Mouse (Mus musculus) neural tube, embryonic 15.5 days (tissue): ENCODE data around the gene B430305J03Rik. TPM values are rescaled to one million over a fixed set of nuclear protein-coding genes. Genes with fewer than 3 reads are reported as not detected.

ENCODE experiments used
- ATAC-seq: fragments of 200-750 bp; cut with Nextera tagmentation; 2 replicates; pipeline ENCODE4 v1.8.0; 2017; ENCODE audit warnings: mild to moderate bottlenecking, moderate TSS enrichment, moderate library complexity; ENCODE audit not compliant: low FRiP score
- H3K27ac ChIP-seq: fragments of 300-500 bp; sonication (generic); replicated peaks from 2 replicates; pipeline ENCODE4 v1.5.1; 2015; ENCODE audit warnings: mild to moderate bottlenecking, inconsistent platforms
- H3K27me3 ChIP-seq: fragments of 300-500 bp; sonication (generic); replicated peaks from 2 replicates; pipeline ENCODE4 v1.6.1; 2015; ENCODE audit warnings: inconsistent platforms
- H3K36me3 ChIP-seq: fragments of 300-500 bp; sonication (generic); 2 replicates; pipeline ENCODE4 v1.6.1; 2015; ENCODE audit warnings: inconsistent platforms
- H3K4me1 ChIP-seq: fragments of 300-500 bp; sonication (generic); 2 replicates; pipeline ENCODE4 v1.6.1; 2015; ENCODE audit warnings: inconsistent platforms
- H3K4me2 ChIP-seq: fragments of 300-500 bp; sonication (generic); 2 replicates; pipeline ENCODE4 v1.6.1; 2015; ENCODE audit warnings: inconsistent platforms, mild to moderate bottlenecking, moderate library complexity
- H3K4me3 ChIP-seq: fragments of 300-500 bp; sonication (generic); replicated peaks from 2 replicates; pipeline ENCODE4 v1.5.1; 2015; ENCODE audit warnings: mild to moderate bottlenecking, inconsistent platforms
- H3K9ac ChIP-seq: fragments of 300-500 bp; sonication (generic); replicated peaks from 2 replicates; pipeline ENCODE4 v1.6.1; 2015; ENCODE audit warnings: mild to moderate bottlenecking, inconsistent platforms
- H3K9me3 ChIP-seq: fragments of 300-500 bp; sonication (generic); replicated peaks from 2 replicates; pipeline ENCODE4 v1.6.1; 2016; ENCODE audit warnings: inconsistent platforms
- WGBS: fragments of 180-500 bp; shearing (Covaris S2); methylation state at CpG from one replicate; pipeline ENCODE4 v1.1.7; 2015; ENCODE audit warnings: mixed read lengths; 5-methylcytosine and 5-hydroxymethylcytosine counted together
- polyA plus RNA-seq: library from polyadenylated mRNA; unstranded; fragments of >200 nt; fragmentation: Nextera tagmentation; extraction: Ambion mirVana; gene quantifications from 2 replicates; pipeline ENCODE4 v1.2.1, GENCODE M21; 2015

Gene B430305J03Rik
- not detected in 2 replicates for polyA plus RNA-seq

- no peak for ATAC-seq
- peak within 1 kb of the TSS; percentile 96 for H3K4me2 ChIP-seq
- no peaks in the 10 kb centered on the region for H3K27me3 ChIP-seq
- 1% methylated on average over 10 of the region's 10 CpGs for WGBS
- H3K4me3 ChIP-seq = peak within 1 kb of the TSS; percentile 92
- H3K4me1 ChIP-seq = peaks cover 33% of the 10 kb centered on the region
- no peaks in the 10 kb centered on the region for H3K9me3 ChIP-seq
- peak within 1 kb of the TSS; percentile 86 for H3K9ac ChIP-seq
- no peaks in the 10 kb centered on the region for H3K36me3 ChIP-seq
- peak within 1 kb of the TSS; percentile 89 for H3K27ac ChIP-seq
Measured at GRCm38 (mm10) chr3:61365779-61366373, at the start of gene B430305J03Rik. B430305J03Rik (minus strand) TSS chr3:61365951.

DNA sequence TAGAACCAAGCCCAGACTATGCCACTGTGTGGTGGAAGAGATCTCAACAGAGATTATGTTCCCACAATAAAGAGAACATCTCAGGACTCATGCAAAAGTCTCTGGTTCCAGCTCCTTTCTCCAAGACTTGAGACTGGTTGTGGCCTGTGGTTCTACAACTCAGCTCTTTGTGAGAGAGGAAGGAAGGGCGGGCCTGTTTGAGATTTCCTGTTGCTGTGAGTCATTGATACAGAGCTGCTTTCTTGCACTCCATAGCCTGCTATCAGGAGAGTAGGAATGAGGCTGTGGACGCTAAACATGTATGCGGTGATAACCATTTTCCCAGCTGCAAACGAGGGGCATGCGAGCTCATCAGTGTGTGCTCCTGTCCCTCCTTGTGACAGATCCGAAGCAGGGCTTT, 43.9 kb upstream of the B430305J03Rik start:
- H3K27ac ChIP-seq = no peak overlapping the region
- H3K36me3 ChIP-seq = no peaks in the 10 kb centered on the region
- no peak overlapping the region for H3K4me2 ChIP-seq
- 90% methylated on average over 6 of the region's 6 CpGs for WGBS
- no peak overlapping the region for H3K4me3 ChIP-seq
- no peaks in the 10 kb centered on the region for H3K9me3 ChIP-seq
- H3K4me1 ChIP-seq = no peaks in the 10 kb centered on the region
- ATAC-seq = no peak
- no peak overlapping the region for H3K9ac ChIP-seq
- no peaks in the 10 kb centered on the region for H3K27me3 ChIP-seq

GRCm38 (mm10) chr3:61406921-61407320, 41.2 kb upstream of the B430305J03Rik start:
- Histone ChIP-seq H3K36me3 (no peaks in the 10 kb centered on the region), H3K27ac (no peak overlapping the region), H3K4me2 (no peak overlapping the region), H3K4me3 (no peak overlapping the region), H3K9ac (no peak overlapping the region), H3K9me3 (no peaks in the 10 kb centered on the region), H3K4me1 (no peaks in the 10 kb centered on the region), H3K27me3 (no peaks in the 10 kb centered on the region)
- ATAC-seq = no peak
- WGBS = 85% methylated on average over 4 of the region's 4 CpGs

- no peaks in the 10 kb centered on the region for H3K9me3 ChIP-seq
- no peak for ATAC-seq
- no peaks in the 10 kb centered on the region for H3K4me1 ChIP-seq
- no peaks in the 10 kb centered on the region for H3K36me3 ChIP-seq
- no peaks in the 10 kb centered on the region for H3K27me3 ChIP-seq
- no peak overlapping the region for H3K27ac ChIP-seq
- H3K4me2 ChIP-seq = no peak overlapping the region
- WGBS = 69% methylated on average over 1 of the region's 1 CpGs
- H3K9ac ChIP-seq = no peak overlapping the region
- H3K4me3 ChIP-seq = no peak overlapping the region
Measured at GRCm38 (mm10) chr3:61400823-61401387, 35.2 kb upstream of the B430305J03Rik start.

DNA sequence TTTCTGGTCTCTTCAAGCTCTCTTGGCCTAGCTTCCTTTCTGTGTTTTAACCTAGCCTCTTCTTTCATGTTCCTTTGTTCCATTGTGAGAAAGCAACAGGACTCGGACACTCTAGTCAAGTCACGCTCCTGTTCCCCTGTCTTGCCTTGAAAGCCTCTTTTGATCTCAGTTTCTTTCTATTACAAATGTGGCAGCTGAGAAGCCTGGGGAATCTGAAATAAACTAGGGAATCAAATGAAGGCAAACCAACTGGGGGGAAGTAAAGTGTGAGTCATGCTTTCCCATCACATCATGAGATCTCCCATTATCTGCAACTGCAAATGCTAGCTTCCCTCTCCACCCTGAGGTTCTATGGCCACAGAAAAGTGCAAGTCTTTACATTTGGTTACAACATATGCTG, 31.0 kb upstream of the B430305J03Rik start:
- H3K4me1 ChIP-seq = no peaks in the 10 kb centered on the region
- H3K9ac ChIP-seq = no peak overlapping the region
- H3K9me3 ChIP-seq = no peaks in the 10 kb centered on the region
- no peak overlapping the region for H3K4me2 ChIP-seq
- no peak overlapping the region for H3K27ac ChIP-seq
- H3K27me3 ChIP-seq = no peaks in the 10 kb centered on the region
- H3K36me3 ChIP-seq = no peaks in the 10 kb centered on the region
- H3K4me3 ChIP-seq = no peak overlapping the region
- ATAC-seq = no peak
- WGBS = 11% methylated on average over 2 of the region's 2 CpGs

DNA sequence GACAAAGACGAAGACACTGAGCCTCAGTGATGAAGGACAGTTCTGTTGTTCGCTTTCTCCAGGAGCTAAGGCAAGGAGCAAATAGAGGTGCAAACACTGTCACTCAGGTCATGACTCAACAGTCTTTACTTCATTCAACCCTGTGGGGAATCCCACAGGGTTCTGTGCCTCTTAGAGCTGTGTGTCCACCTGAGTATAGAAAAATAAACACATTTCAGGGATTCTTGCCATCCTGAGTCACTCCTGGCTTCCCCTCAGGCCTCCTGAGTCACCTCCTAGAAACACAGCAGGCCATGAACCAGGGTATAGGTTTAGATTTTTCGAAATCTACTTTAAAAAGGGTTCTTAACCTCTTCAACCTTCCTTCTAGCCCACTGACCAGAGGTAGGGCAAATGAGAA, 29.6 kb upstream of the B430305J03Rik start:
- H3K36me3 ChIP-seq = no peaks in the 10 kb centered on the region
- H3K27me3 ChIP-seq = no peaks in the 10 kb centered on the region
- H3K27ac ChIP-seq = no peak overlapping the region
- no peak overlapping the region for H3K9ac ChIP-seq
- ATAC-seq = no peak
- no peaks in the 10 kb centered on the region for H3K9me3 ChIP-seq
- no peak overlapping the region for H3K4me2 ChIP-seq
- no peak overlapping the region for H3K4me3 ChIP-seq
- no peaks in the 10 kb centered on the region for H3K4me1 ChIP-seq
- WGBS = 91% methylated on average over 3 of the region's 3 CpGs

DNA sequence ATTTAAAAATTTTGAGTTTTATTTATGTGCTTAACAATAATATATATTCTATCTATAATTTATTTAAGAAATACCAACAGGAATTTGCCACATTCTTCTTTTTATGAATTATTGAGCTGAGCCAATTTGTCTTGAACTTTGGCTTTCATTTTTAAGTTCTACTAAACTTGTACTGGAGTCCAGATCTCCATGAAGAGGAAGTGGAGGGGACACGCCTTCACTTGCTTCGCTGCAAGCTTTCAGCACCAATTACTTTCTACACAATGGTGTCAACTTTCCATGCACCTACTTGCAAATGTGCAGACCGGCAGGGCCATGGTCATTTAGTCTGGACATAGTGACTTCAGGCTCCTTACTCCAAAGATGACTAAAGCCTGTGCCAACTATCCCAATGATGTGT, 27.8 kb upstream of the B430305J03Rik start:
- no peaks in the 10 kb centered on the region for H3K4me1 ChIP-seq
- no peak overlapping the region for H3K27ac ChIP-seq
- ATAC-seq = no peak
- no peaks in the 10 kb centered on the region for H3K9me3 ChIP-seq
- no peaks in the 10 kb centered on the region for H3K36me3 ChIP-seq
- H3K4me3 ChIP-seq = no peak overlapping the region
- 65% methylated on average over 3 of the region's 3 CpGs for WGBS
- no peaks in the 10 kb centered on the region for H3K27me3 ChIP-seq
- no peak overlapping the region for H3K4me2 ChIP-seq
- no peak overlapping the region for H3K9ac ChIP-seq

- ATAC-seq = no peak
- no peaks in the 10 kb centered on the region for H3K4me1 ChIP-seq
Measured at GRCm38 (mm10) chr3:61392881-61393280, 27.1 kb upstream of the B430305J03Rik start.

DNA sequence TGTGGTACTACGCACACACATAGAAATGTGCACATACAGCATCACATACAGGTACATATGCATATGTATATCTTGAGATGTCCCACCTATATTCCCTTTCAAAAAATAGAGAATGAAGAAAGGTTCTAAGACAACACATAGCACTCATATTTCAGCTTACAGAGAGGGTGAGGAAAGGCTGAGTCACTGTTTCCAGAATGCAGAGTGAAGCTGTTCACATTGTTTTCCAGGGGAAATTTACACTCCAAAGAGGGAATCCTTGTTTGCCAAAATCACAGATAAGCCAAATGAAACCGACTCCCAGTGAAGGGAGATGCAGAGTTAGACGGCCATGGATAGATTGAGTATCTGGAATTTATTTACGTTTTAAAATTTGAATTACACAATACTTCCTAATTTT, 25.8 kb upstream of the B430305J03Rik start:
- H3K27ac ChIP-seq = no peak overlapping the region
- H3K9me3 ChIP-seq = no peaks in the 10 kb centered on the region
- H3K36me3 ChIP-seq = no peaks in the 10 kb centered on the region
- no peak overlapping the region for H3K4me3 ChIP-seq
- no peak overlapping the region for H3K4me2 ChIP-seq
- no peaks in the 10 kb centered on the region for H3K4me1 ChIP-seq
- H3K9ac ChIP-seq = no peak overlapping the region
- no peak for ATAC-seq
- 82% methylated on average over 4 of the region's 4 CpGs for WGBS
- no peaks in the 10 kb centered on the region for H3K27me3 ChIP-seq

More at GRCm38 (mm10) chr3:61392881-61393280, 27.1 kb upstream of the B430305J03Rik start:
- Histone ChIP-seq H3K4me2 (no peak overlapping the region), H3K27ac (no peak overlapping the region), H3K4me3 (no peak overlapping the region), H3K36me3 (no peaks in the 10 kb centered on the region), H3K9ac (no peak overlapping the region), H3K27me3 (no peaks in the 10 kb centered on the region), H3K9me3 (no peaks in the 10 kb centered on the region)
- WGBS = 43% methylated on average over 1 of the region's 1 CpGs

- ATAC-seq = no peak
Measured at GRCm38 (mm10) chr3:61386368-61386767, 20.6 kb upstream of the B430305J03Rik start.

GRCm38 (mm10) chr3:61376001-61376400, 10.2 kb upstream of the B430305J03Rik start:
- no peak overlapping the region for H3K27ac ChIP-seq
- no peaks in the 10 kb centered on the region for H3K9me3 ChIP-seq
- no peaks in the 10 kb centered on the region for H3K36me3 ChIP-seq
- H3K9ac ChIP-seq = no peak overlapping the region
- no peak overlapping the region for H3K4me3 ChIP-seq
- WGBS = 95% methylated on average over 8 of the region's 8 CpGs
- ATAC-seq = no peak
- H3K4me1 ChIP-seq = no peaks in the 10 kb centered on the region
- no peaks in the 10 kb centered on the region for H3K27me3 ChIP-seq
- no peak overlapping the region for H3K4me2 ChIP-seq

More at GRCm38 (mm10) chr3:61386368-61386767, 20.6 kb upstream of the B430305J03Rik start:
- Histone ChIP-seq H3K9me3 (no peaks in the 10 kb centered on the region), H3K4me3 (no peak overlapping the region), H3K27me3 (no peaks in the 10 kb centered on the region), H3K4me1 (no peaks in the 10 kb centered on the region), H3K4me2 (no peak overlapping the region), H3K36me3 (no peaks in the 10 kb centered on the region), H3K27ac (no peak overlapping the region), H3K9ac (no peak overlapping the region)
- WGBS = 80% methylated on average over 4 of the region's 4 CpGs

GRCm38 (mm10) chr3:61368446-61368845, 2.7 kb upstream of the B430305J03Rik start:
- Histone ChIP-seq H3K4me3 (no peak overlapping the region), H3K4me2 (0 out of 2 replicates have a peak overlapping the region, but pooled peaks have one; percentile 4), H3K27ac (no peak overlapping the region), H3K9me3 (no peaks in the 10 kb centered on the region), H3K9ac (no peak overlapping the region), H3K27me3 (no peaks in the 10 kb centered on the region), H3K4me1 (peaks cover 26% of the 10 kb centered on the region), H3K36me3 (no peaks in the 10 kb centered on the region)
- ATAC-seq = no peak
- WGBS = 98% methylated on average over 1 of the region's 1 CpGs
